Mouse (Mus musculus): Measurements from ENCODE around the gene Glcci1.
"Not testable (repeated sequence)": the region's sequence is repeated elsewhere in the genome, so short reads cannot be mapped to it uniquely, and the experiment has no call there.

Gene Glcci1

GRCm38 (mm10) chr6:8531104-8531894 lies 21.9 kb downstream of the Glcci1 start:
- in situ Hi-C loops (cut with MboI; ENCODE audit: unreplicated experiment in 2 of 2) = no loop called here

GRCm38 (mm10) chr6:8536944-8537343 lies 27.5 kb downstream of the Glcci1 start:
- in situ Hi-C loops (cut with MboI; ENCODE audit: unreplicated experiment in 2 of 2) = no loop called here

GRCm38 (mm10) chr6:8541531-8541930 lies 32.1 kb downstream of the Glcci1 start:
- in situ Hi-C loops (cut with MboI; ENCODE audit: unreplicated experiment in 2 of 2) = not testable (repeated sequence)

DNA sequence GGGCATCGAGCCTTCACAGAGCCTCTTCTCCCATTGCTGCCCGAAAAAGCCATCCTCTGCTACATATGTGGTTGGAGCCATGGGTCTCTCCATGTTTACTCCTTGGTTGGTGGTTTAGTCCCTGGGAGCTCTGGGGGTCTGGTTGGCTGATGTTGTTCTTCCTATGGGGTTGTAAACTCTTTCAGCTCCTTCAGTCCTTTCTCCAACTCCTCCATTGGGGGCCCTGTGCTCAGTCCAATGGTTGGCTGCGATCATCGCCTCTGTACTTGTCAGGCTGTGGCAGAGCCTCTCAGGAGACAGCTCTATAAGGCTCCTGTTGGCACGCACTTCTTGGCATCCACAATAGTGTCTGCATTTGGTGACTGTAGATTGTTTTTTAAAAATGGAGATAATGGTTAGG lies 35.4 kb downstream of the Glcci1 start:
- in situ Hi-C loops (cut with MboI; ENCODE audit: unreplicated experiment in 2 of 2) = no loop called here

GRCm38 (mm10) chr6:8545780-8546179 lies 36.4 kb downstream of the Glcci1 start:
- in situ Hi-C loops (cut with MboI; ENCODE audit: unreplicated experiment in 2 of 2) = no loop called here

DNA sequence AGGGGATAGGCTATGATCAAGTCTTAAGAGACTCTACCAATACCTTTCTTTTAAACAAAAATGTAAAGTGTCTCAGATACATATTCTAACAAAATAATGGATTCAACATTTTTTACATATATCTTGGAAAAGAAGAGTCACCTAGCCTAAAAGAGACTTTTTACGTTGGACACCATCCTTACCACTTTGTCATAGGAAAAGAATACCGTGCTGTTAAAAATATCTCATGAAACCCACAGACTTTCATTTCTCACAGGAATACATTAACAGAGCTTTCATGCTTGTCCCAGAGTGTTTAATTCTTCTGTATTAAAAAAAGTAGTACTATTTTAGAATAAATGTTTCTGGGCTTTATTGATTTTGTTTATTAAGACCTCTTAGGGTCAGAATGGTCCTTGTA lies 41.8 kb downstream of the Glcci1 start:
- in situ Hi-C loops (cut with MboI; ENCODE audit: unreplicated experiment in 2 of 2) = no loop called here

- in situ Hi-C loops (cut with MboI; ENCODE audit: unreplicated experiment in 2 of 2) = loop anchor here in 1 of 2 experiments (5.0 kb wide), 1 partner anchor 75 kb away; no protein-coding TSS in a partner anchor
Observed at GRCm38 (mm10) chr6:8556849-8557571, 47.6 kb downstream of the Glcci1 start.

- in situ Hi-C loops (cut with MboI; ENCODE audit: unreplicated experiment in 2 of 2) = no loop called here
Observed at GRCm38 (mm10) chr6:8560682-8561081, 51.3 kb downstream of the Glcci1 start.

DNA sequence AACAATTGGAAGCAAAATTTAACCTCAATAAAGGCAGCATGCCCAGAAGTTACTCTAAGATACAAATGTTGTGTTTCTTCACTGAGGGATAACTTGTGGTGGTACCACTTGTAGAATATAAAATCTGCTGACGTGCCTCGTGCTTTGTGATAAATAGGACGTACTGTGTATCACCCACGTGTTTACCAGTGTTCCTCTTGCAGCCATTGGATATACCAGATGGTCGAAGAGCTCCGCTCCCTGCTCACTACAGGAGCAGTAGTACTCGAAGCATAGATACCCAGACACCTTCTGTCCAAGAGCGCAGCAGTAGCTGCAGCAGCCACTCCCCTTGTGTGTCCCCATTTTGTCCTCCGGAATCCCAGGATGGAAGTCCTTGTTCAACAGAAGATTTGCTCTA lies 73.0 kb downstream of the Glcci1 start:
- in situ Hi-C loops (cut with MboI; ENCODE audit: unreplicated experiment in 2 of 2) = no loop called here

- in situ Hi-C loops (cut with MboI; ENCODE audit: unreplicated experiment in 2 of 2) = no loop called here
Observed at GRCm38 (mm10) chr6:8583892-8584291, 74.5 kb downstream of the Glcci1 start.

- in situ Hi-C loops (cut with MboI; ENCODE audit: unreplicated experiment in 2 of 2) = no loop called here
Observed at GRCm38 (mm10) chr6:8591665-8592064, 82.3 kb downstream of the Glcci1 start.

DNA sequence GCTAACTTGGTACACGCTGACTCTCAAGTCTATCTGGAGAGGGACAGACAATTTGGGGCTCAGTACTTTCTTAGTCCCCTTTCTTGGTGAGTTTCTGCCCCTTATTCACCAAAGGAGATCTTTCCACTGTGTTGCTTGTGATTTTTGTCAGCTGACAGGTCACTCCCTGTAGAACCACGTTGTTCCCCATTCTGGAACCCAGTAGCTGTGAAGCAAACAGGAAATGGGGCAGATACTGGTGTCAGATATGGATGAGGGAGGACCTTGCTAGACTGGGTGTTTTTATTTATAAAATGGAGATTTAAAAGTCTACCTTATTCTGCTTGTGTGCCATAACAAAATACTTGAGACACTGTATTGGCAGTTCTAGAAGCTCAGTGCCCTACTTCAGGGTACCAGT lies 108.0 kb downstream of the Glcci1 start:
- in situ Hi-C loops (cut with MboI; ENCODE audit: unreplicated experiment in 2 of 2) = no loop called here

- in situ Hi-C loops (cut with MboI; ENCODE audit: unreplicated experiment in 2 of 2) = no loop called here
Observed at GRCm38 (mm10) chr6:8619582-8620350, 110.4 kb downstream of the Glcci1 start.

GRCm38 (mm10) chr6:8623045-8623444 lies 113.6 kb downstream of the Glcci1 start:
- in situ Hi-C loops (cut with MboI; ENCODE audit: unreplicated experiment in 2 of 2) = no loop called here

GRCm38 (mm10) chr6:8628226-8628625 lies 118.8 kb downstream of the Glcci1 start:
- in situ Hi-C loops (cut with MboI; ENCODE audit: unreplicated experiment in 2 of 2) = no loop called here

DNA sequence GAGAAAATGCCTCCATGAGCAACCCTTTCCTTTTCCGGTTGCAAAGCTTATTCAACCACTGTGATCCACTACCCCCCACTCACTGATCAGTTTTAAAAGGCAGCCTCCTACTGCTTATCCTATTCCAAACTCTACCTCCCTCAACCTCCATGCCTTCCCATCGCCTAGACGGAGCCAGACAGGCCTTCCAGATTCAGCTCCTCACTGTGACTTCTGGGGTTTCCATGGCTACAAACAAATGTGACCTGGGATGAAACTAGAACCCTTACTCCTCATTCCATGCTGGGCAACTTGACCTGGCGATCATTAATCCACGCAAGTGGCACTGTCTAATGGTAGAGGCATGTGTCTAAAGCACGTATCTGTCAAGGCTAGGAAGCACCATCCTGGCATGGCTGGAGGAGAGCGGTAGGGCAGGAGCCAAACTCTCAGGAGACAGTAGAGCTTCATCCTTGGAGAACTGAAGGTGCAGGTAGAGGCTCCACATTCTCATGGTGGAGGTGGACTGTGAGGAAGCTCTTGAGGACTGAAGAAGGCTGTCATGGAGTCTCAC lies 119.4 kb downstream of the Glcci1 start:
- in situ Hi-C loops (cut with MboI; ENCODE audit: unreplicated experiment in 2 of 2) = no loop called here

DNA sequence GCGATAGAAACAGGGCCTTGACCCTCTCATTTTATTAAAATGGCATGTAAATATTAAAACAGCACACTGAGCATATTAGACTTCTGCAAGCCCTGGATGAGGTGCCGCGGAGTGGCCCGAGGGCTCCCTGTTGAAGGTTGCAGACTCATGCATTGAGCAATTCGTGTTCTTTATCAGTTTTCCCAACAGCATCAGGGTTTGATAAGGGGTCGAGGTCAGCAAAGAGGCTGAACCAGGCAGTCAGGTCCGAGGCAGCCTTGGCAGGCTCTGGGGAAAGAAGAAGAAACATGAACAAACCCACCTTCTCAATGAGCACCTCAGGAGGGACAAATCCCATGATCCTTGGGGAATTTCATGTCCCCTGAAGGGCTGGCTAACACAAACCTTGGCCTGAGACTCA lies 121.1 kb downstream of the Glcci1 start:
- in situ Hi-C loops (cut with MboI; ENCODE audit: unreplicated experiment in 2 of 2) = loop anchor here in 1 of 2 experiments (5.0 kb wide), 2 partner anchors 57 to 73 kb away; no protein-coding TSS in a partner anchor

DNA sequence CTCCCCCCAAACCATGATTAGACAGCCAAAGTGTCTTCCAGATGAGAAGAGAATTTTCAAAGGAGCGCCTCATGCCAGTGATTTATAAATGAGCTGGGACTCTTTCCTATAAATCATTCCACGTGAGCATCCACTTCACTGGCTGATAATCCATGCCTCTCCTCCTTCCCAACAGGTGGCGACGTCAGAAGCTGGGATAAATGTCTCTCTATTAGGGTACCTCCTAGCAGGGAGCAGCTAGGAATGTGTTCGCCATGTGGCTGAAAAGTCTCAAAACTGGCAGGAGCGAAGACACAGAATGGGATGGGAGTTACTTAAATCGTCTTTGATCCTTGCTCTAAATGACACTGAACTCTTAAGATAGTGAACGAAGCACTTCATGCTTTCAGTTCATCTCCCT lies 122.0 kb downstream of the Glcci1 start:
- in situ Hi-C loops (cut with MboI; ENCODE audit: unreplicated experiment in 2 of 2) = loop anchor here in 1 of 2 experiments (5.0 kb wide), 2 partner anchors 56 to 74 kb away; no protein-coding TSS in a partner anchor

DNA sequence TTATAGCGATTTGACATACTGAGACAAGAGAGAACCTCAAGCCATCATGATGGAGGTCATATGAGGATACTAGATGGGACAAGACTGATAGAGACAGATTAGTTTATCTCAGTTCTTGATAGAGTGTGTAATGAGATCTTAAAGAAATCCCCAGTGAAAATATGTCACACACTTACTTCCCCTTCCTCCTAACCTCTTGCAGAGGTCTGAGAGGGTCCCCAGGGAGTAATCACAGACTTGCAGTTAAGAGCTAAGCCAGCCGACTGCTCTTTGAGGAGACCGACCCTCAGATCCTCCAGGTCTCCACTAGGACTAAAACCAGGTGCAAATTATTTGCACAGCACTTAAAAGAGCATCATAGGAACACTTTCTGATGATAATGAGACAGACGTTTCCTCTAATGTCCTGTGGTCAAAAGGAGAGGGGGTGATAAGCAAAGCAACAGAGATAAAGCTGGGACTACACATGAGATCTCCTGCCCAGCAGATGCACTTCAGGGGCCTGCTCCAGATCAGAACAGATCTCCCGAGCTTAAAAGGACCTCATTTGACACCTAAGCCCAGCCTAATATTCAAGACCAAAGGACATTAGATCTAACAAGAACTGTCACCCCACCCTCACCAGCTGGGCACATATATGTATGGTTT lies 122.7 kb downstream of the Glcci1 start:
- in situ Hi-C loops (cut with MboI; ENCODE audit: unreplicated experiment in 2 of 2) = loop anchor here in 1 of 2 experiments (5.0 kb wide), 2 partner anchors 55 to 75 kb away; no protein-coding TSS in a partner anchor

DNA sequence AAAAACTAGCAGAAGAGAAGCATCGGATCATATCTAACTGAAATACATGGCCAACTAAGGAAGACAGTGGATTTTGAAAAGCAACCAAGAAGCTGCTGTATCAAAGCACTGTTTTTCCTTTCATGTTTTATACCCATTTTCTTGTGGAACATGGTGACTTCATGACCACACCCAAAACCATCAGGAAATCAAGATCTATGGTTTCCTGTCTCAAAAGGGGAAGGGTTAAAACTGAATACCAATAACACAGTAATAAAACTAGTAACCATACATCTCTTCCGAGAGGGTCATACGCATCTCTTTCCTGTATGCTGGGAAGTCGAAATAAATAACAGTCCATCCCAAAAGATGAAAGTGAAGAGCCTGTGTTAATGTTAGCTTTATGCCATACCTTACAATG lies 123.3 kb downstream of the Glcci1 start:
- in situ Hi-C loops (cut with MboI; ENCODE audit: unreplicated experiment in 2 of 2) = loop anchor here in 1 of 2 experiments (5.0 kb wide), 2 partner anchors 55 to 75 kb away; no protein-coding TSS in a partner anchor

Data from v-Abl transformed pro-B cells (cell line).